Mouse (Mus musculus): ENCODE measurements at regions not wholly inside any gene's neighbourhood (a gene's known extent, or its start where the extent isn't known, plus 50 kb on each side); places are given as distances from the start of the nearest gene placed in this dataset.

DNA sequence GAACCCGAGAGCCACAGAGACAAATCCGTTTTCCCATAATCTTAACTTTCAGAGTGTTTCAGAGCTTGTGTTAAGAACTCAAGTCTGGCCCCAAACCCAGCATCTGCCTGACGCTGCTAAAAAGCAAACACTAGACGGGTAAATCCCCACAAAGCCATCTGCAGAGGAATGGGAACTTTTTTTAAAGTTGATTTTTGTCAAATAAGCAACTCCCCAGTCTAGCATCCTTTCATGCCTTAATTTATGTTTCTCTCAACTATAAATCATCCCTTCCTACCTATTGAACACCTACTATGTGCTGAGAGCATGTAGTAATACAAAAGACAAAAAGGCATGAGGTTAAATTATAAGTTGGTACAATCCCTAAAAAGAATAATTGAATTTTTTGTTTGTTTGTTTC lies 50.8 kb upstream of the Itm2b start:
- 80% methylated on average over 4 of the region's 4 CpGs for WGBS
- H3K9me3 ChIP-seq (replicated peaks): no peaks in the 10 kb centered on the region
- H3K4me1 ChIP-seq: peaks cover under 1% of the 10 kb centered on the region; the same call in 1 of the 2 replicates
- H3K27me3 ChIP-seq: no peaks in the 10 kb centered on the region
- no peaks in the 10 kb centered on the region for H3K36me3 ChIP-seq
- no peak overlapping the region for H3K4me2 ChIP-seq
- no peak overlapping the region for H3K9ac ChIP-seq
- no peak for ATAC-seq (replicated peaks; ENCODE audit: low FRiP score)
- no peak overlapping the region for H3K27ac ChIP-seq
- no peak overlapping the region for H3K4me3 ChIP-seq (replicated peaks)
